Mouse (Mus musculus): ENCODE results near the gene Pde4c.

Pde4c gene

GRCm38 (mm10) chr8:70766571-70767440 lies 43.3 kb downstream of the Pde4c start:
- DNase-seq (ENCODE audit: extremely low spot score), result peak; percentile 71

- no peak for DNase-seq (ENCODE audit: extremely low spot score)
Measured at GRCm38 (mm10) chr8:70767503-70767902, 44.0 kb downstream of the Pde4c start.

DNA sequence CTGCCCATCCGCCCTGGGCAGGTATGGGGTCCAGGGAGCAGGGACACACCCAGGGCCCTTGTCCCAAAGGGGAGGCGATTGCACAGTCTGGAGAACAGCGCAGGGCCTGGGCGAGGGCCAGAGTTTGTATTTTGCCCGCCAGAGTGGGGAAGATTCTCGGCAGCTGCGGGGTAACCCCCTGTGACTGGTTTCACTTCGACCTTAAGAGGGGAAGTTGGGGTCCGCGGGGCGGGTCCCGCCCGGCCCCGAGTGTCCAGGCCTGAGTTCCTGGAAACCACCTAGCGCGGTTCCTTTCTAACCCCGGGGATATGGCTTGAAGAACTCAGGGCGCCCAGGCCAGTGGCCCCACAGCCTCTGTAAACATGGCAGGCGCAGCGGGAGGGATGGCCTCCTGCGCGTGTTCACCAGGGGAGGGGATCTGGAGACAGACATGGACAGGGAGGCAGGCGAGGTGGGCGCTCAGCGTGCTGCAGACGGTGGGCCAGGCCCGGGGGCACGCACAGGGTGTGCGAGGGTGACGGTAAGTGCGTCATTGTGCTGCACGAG lies 44.8 kb downstream of the Pde4c start:
- DNase-seq (ENCODE audit: extremely low spot score), result no peak

GRCm38 (mm10) chr8:70768956-70769355 lies 45.4 kb downstream of the Pde4c start:
- DNase-seq (ENCODE audit: extremely low spot score), result no peak

GRCm38 (mm10) chr8:70769359-70769758 lies 45.8 kb downstream of the Pde4c start:
- peak; percentile 92 for DNase-seq (ENCODE audit: extremely low spot score)

GRCm38 (mm10) chr8:70769858-70770257 lies 46.3 kb downstream of the Pde4c start:
- DNase-seq (ENCODE audit: extremely low spot score), result no peak

GRCm38 (mm10) chr8:70770748-70771147 lies 47.2 kb downstream of the Pde4c start:
- DNase-seq (ENCODE audit: extremely low spot score), result no peak

- DNase-seq (ENCODE audit: extremely low spot score), result no peak
Measured at GRCm38 (mm10) chr8:70771217-70771616, 47.7 kb downstream of the Pde4c start.

- no peak for DNase-seq (ENCODE audit: extremely low spot score)
Measured at GRCm38 (mm10) chr8:70772075-70772474, 48.6 kb downstream of the Pde4c start.

GRCm38 (mm10) chr8:70772890-70773289 lies 49.4 kb downstream of the Pde4c start:
- DNase-seq (ENCODE audit: extremely low spot score), result no peak

- no peak for DNase-seq (ENCODE audit: extremely low spot score)
Measured at GRCm38 (mm10) chr8:70773410-70773809, 49.9 kb downstream of the Pde4c start.

GRCm38 (mm10) chr8:70773833-70774232 lies 50.3 kb downstream of the Pde4c start:
- DNase-seq (ENCODE audit: extremely low spot score), result no peak

GRCm38 (mm10) chr8:70774740-70775139 lies 51.2 kb downstream of the Pde4c start:
- no peak for DNase-seq (ENCODE audit: extremely low spot score)

- DNase-seq (ENCODE audit: extremely low spot score), result no peak
Measured at GRCm38 (mm10) chr8:70775227-70775626, 51.7 kb downstream of the Pde4c start.

- DNase-seq (ENCODE audit: extremely low spot score), result no peak
Measured at GRCm38 (mm10) chr8:70775851-70776495, 52.5 kb downstream of the Pde4c start.

- peak; percentile 96 for DNase-seq (ENCODE audit: extremely low spot score)
Measured at GRCm38 (mm10) chr8:70776496-70777444, 53.2 kb downstream of the Pde4c start, which contains the start of gene Pik3r2. Pik3r2 (minus strand) TSS chr8:70776713.

DNA sequence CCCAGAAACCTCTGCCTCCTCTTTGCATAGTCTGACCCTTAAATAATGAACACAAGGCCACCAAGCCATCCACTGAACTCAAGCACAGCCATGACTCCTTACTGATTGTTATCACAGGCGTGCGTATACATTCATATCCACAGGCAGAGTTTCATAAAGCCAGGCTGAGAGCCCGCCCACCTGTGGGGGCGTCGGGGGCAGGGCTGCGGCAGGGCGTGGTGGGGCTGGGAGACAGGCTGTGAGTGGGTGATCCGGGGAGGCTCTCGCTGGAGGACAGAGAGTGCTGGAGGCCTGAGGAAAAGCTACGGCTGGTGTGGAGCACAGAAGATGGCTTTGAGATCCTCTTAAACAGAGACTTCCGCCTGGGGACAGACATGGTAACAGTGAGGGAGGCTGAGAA lies 56.6 kb downstream of the Pde4c start:
- DNase-seq (ENCODE audit: extremely low spot score), result no peak

DNA sequence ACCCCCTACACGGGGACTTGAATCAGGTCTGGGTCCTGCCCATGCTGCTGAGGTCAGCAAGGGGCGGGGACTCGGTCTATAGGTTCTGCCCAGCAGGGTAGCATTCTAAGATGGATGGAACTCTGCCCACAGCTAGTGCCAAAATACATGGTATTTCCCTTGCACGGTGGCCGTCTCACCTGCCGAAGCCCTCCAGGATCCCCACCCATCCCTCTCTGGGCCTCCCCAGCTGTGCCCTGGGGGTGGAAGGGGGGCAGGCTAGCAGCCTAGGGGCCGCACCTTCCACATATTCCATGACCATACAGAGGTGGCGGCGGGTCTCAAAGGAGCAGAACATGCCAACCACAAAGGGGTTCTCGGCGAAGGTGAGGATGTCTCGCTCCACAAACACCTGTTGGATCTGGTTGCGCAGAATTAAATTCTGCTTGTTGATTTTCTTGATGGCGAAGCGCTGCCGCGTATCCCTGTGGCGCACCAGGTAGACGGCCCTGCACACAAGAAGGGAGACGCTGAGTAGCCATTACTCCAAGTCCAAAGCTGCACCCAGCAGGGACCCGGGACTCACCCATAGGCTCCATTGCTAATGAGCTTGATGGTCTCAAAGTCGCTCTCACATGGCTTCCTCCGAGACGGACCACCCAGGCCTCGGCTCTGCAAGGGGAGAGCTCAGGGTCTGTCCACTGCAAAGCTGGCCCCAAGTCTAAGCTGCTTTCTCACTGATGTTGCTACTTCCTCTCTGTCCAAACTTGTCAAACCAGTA lies 63.0 kb downstream of the Pde4c start:
- no peak for DNase-seq (ENCODE audit: extremely low spot score)

DNA sequence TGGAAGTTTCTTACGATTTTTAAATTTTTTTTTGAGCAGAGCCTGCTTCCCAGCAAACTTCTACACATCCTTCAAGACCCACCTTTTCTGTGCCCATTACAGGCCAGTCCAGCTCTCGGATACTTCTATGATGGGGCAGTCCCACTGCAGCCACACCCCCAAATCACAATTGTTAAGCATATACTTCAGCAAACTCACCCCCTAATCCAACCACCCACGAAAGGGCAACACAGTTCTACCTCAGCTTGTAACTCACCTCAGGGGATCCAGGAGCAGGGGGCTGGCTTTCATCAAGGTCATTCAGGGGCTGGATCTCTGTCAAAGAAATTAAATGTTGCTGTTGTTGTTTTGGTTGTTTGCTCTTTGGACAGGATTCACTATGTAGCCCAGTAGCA lies 63.5 kb downstream of the Pde4c start:
- DNase-seq (ENCODE audit: extremely low spot score), result no peak

DNA sequence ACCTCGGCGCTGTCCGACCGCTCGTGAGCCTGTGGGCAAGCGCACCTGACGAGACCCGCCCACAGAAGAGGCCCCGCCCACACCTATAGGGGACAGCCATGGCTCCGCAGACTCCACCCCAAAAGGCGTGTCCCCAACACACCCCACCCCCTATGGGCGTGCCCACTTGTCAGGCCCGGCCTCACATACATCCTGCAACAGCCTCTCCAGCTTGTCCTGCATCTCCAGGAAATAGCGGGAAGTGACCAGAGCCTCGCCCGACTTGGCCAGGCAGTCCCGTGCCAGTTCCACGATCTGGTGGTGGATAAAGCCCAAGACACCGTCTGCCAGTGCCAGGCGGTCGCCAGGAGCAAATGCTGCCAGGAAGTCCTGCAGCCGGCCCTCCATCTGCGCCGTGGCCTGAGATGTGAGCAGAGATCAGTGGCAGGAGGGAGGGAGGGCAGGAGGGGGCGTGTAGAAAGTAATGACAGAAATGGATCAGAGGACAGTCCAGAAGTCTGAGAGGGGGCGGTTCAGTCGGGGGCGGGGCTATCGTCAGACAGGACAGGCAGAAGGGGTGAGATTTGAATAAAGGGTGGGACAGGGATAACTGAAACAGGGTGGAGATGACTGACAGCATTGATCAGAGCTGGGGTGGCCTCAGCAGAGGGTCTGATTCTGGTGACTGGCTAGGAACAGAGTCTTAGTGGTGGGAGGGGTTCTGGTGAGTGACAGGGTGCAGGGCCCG lies 64.6 kb downstream of the Pde4c start:
- peak; percentile 90 for DNase-seq (ENCODE audit: extremely low spot score)
